Mouse (Mus musculus) thymus, postnatal 10 days (tissue): ENCODE measurements around the gene Tas2r136.

Experiments
- DNase-seq, 2 experiments: peaks; one replicate each; pipeline ENCODE4 v3.0.0; 2021; ENCODE audit warnings: low spot score in 2 of 2

The Tas2r136 gene

GRCm38 (mm10) chr6:132778062-132778461 is at the start of gene Tas2r136:
TSS of gene Tas2r136 (minus strand) at chr6:132778162.
- no peak for DNase-seq

- DNase-seq: no peak
Measured at GRCm38 (mm10) chr6:132802518-132802917, 24.6 kb upstream of the Tas2r136 start, which contains the start of gene Tas2r117. TSS of gene Tas2r117 (plus strand) at chr6:132802818.

- DNase-seq: no peak
Measured at GRCm38 (mm10) chr6:132795393-132795792, 17.4 kb upstream of the Tas2r136 start.

- no peak for DNase-seq
Measured at GRCm38 (mm10) chr6:132761831-132762230, 16.1 kb downstream of the Tas2r136 start, which contains the start of gene Tas2r102. TSS of gene Tas2r102 (plus strand) at chr6:132762131.

- no peak for DNase-seq
Measured at GRCm38 (mm10) chr6:132754430-132754829, 23.5 kb downstream of the Tas2r136 start, which contains the start of gene Tas2r124. TSS of gene Tas2r124 (plus strand) at chr6:132754730.

GRCm38 (mm10) chr6:132750206-132750605 is 27.8 kb downstream of the Tas2r136 start:
- no peak for DNase-seq

- no peak for DNase-seq
Measured at GRCm38 (mm10) chr6:132737935-132738334, 40.0 kb downstream of the Tas2r136 start, which contains the start of gene Tas2r115. TSS of gene Tas2r115 (minus strand) at chr6:132738035.
